Mouse (Mus musculus): ENCODE results near the gene Meiob.

Meiob gene

GRCm38 (mm10) chr17:24803952-24804951 lies at the start of gene Meiob:
Meiob (plus strand) TSS chr17:24804289.
- peak; percentile 67 to 78 for DNase-seq

GRCm38 (mm10) chr17:24757394-24757793 lies 46.7 kb upstream of the Meiob start:
- DNase-seq, result no peak

- DNase-seq, result no peak
Observed at GRCm38 (mm10) chr17:24761121-24761520, 43.0 kb upstream of the Meiob start.

- no peak for DNase-seq
Observed at GRCm38 (mm10) chr17:24765016-24765905, 38.8 kb upstream of the Meiob start.

- DNase-seq, result peak; percentile 55 to 62
Observed at GRCm38 (mm10) chr17:24766266-24766875, 37.7 kb upstream of the Meiob start.

GRCm38 (mm10) chr17:24769146-24769545 lies 34.9 kb upstream of the Meiob start:
- DNase-seq, result no peak

- DNase-seq, result no peak
Observed at GRCm38 (mm10) chr17:24773241-24773640, 30.8 kb upstream of the Meiob start.

- DNase-seq, result no peak
Observed at GRCm38 (mm10) chr17:24775173-24775572, 28.9 kb upstream of the Meiob start.

GRCm38 (mm10) chr17:24777073-24777472 lies 27.0 kb upstream of the Meiob start:
- DNase-seq, result no peak

GRCm38 (mm10) chr17:24780821-24781220 lies 23.3 kb upstream of the Meiob start:
- DNase-seq, result no peak

GRCm38 (mm10) chr17:24792190-24792589 lies 11.9 kb upstream of the Meiob start:
- no peak for DNase-seq

- no peak for DNase-seq
Observed at GRCm38 (mm10) chr17:24794791-24795190, 9.3 kb upstream of the Meiob start.

- DNase-seq, result no peak
Observed at GRCm38 (mm10) chr17:24796969-24797368, 7.1 kb upstream of the Meiob start.

GRCm38 (mm10) chr17:24798229-24798628 lies 5.9 kb upstream of the Meiob start:
- no peak for DNase-seq

GRCm38 (mm10) chr17:24799476-24799875 lies 4.6 kb upstream of the Meiob start:
- DNase-seq, result peak in 1 of 2 experiments; percentile 22

GRCm38 (mm10) chr17:24800524-24800923 lies 3.6 kb upstream of the Meiob start:
- DNase-seq, result no peak

GRCm38 (mm10) chr17:24811211-24811610 lies 7.1 kb downstream of the Meiob start:
- no peak for DNase-seq

- DNase-seq, result no peak
Observed at GRCm38 (mm10) chr17:24812215-24812614, 8.1 kb downstream of the Meiob start.

- DNase-seq, result no peak
Observed at GRCm38 (mm10) chr17:24815256-24815655, 11.2 kb downstream of the Meiob start.

GRCm38 (mm10) chr17:24817503-24817902 lies 13.4 kb downstream of the Meiob start:
- no peak for DNase-seq

GRCm38 (mm10) chr17:24818172-24818571 lies 14.1 kb downstream of the Meiob start:
- DNase-seq, result no peak

- DNase-seq, result no peak
Observed at GRCm38 (mm10) chr17:24819469-24819868, 15.4 kb downstream of the Meiob start.

All from kidney, adult 8-10 months (tissue).